Mouse (Mus musculus) spleen, postnatal 4 days (tissue): ENCODE measurements at regions not wholly inside any gene's neighbourhood (a gene's known extent, or its start where the extent isn't known, plus 50 kb on each side); places are given as distances from the start of the nearest gene placed in this dataset.

Experiments
- DNase-seq, 2 experiments: peaks; one replicate each; pipeline ENCODE4 v3.0.0; 2022; ENCODE audit warnings: low spot score in 2 of 2

DNA sequence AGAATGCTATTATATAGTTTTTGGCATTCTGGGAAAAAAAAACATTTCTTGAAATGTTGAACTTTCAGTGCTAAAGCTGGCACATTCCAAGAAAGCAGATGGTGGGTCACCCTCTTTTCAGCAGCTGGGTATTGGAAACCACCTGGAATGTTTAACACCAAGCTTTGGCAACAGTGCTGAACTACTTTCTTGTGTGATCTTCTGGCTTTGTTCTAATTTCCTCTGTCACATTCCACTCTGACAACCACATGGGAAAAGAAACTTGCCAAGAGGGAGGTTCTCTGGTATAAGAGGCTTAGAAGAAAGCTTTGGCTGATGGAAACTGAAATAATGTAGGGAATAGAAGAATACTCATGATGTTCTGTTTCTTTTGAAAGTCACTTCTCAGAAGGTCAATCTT lies 920.4 kb upstream of the Tenm4 start:
- DNase-seq: no peak

DNA sequence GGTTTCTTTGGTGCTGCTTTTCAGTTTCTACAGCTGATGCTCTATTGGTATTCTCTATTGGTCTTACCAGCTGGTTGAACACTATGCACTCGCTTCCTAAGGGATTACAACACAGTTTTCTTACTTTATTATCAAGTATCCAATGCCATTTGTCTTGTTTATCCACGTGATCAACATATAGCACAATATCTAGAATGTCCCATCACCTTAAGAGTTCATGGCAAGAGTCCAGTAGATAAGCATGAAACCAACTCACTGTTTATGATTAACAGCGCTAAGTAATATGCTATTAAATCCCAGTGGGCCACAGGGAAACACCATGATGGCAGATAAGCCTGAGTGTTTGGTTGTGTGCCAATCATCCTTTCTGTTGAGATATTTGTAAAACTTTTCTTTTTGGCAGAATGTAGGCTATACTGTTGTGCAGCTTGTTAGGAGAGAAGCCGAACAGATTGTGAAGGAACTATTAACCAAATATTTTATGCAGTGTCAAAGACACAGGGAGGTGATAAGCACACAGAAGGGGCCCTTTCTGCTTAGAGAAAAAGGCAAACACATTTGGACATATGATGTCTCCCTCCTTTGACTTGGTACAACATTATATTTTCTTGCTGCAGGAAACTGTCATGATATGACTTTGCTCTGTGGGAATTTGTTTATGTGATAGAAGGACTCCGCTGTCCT lies 917.0 kb upstream of the Tenm4 start:
- no peak for DNase-seq

DNA sequence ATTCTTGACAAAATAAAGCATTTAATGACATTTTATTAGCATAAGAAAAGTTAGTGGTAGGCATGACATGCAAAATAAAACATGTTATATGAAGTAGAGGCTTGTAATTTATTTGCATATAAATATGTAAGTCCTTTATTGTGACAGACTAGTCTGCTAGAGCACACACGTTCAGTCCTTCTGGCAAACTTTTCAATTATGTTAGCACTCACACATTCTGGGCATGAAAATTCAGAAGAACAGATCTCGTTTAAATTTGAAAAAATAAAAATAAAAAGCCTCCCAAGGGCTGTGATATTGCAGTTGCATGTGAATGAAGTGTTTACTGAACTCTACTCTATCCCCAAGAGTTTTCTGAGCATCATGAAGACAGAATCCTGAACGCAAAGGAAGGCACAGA lies 916.1 kb upstream of the Tenm4 start:
- DNase-seq: no peak

DNA sequence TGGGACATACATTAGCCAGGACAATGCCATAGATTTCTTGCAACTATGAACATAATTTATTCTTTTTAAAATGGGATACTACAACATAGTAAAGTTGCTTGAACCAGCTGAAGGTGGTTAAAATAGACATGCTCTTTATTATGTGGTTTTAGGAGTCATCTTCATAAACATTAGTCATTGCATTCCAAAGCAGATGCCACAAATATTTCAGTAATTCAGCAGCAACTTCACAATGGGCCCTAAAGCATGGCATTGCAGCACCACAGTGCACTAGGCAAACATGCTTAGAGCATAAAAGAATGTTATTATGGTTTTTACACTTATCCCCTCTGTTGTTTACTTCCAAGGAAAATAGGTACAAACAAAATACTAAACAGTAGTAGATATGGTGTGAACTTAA lies 915.3 kb upstream of the Tenm4 start:
- DNase-seq: no peak

DNA sequence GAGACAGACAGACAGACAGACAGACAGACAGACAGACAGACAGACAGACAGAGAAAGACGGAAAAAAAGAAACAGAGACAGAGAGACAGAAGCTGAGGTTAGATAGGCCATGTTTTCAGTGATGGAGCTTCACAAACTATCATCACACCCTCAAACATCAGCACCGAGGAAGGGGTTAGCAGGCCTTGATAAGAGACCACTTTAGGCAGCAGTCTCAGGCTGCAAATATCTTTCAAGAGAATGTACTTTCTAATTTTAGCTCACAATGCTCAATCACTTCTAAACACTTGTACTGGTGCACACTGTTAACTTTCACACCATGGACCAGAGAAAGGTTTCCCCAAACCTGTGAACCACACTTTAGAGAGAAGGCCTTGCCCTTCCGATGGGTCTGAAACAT lies 908.1 kb upstream of the Tenm4 start:
- no peak for DNase-seq

DNA sequence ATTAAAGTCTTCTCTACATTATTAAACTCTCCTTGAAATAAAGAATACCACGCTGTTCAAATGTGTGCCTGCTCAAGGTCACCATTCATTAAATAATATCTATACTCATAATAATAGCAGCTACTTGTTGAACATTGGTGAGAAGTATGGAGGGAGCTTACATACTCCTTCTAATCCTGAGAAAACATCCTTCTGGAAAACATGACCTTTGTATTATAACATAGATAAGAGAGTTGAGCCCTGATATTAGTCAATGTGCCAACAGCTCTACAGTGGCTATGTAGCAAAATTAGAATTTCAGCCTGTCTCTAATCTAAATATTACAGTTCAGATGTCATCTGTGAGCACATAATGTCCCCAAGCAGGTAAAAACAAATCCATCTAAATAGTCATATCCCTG lies 893.8 kb upstream of the Tenm4 start:
- no peak for DNase-seq

DNA sequence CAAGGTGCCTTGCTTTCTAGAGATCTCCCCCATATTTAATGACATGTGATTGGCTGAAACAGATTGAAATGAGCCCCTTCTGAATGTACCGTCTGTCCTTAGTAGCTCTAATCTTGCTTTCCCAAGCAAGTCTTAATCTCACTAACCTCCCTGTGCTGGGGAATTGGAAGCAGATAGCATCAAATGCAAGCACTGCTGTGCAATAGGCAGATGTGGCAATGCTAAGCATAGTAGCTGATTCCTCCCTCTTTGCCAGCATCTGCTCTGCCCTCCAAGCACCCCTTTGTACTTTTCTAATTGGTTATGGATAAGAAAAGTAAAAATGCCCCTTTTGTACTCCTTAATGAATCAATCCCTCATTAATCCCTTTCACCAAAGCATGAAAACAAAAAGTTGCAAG lies 857.4 kb upstream of the Tenm4 start:
- DNase-seq: no peak

DNA sequence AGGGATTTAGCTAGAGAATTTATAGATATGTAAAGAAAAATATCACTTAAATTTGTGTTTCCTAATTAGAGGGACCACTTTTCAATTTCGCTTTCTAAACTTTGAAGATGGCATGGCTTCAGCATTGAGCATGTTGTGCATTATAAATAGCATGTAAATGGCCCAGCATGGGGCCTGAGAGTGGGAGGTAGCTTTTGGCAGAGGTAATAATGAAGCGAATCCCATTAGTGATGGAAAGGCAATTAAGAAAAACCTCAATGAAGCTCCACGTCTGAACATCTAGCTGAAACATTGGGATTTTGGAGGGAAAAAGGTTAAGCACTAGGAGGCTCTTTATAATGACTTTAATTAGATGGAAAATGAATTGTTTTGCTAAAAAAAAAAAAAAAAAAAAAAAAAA lies 848.0 kb upstream of the Tenm4 start:
- no peak for DNase-seq

DNA sequence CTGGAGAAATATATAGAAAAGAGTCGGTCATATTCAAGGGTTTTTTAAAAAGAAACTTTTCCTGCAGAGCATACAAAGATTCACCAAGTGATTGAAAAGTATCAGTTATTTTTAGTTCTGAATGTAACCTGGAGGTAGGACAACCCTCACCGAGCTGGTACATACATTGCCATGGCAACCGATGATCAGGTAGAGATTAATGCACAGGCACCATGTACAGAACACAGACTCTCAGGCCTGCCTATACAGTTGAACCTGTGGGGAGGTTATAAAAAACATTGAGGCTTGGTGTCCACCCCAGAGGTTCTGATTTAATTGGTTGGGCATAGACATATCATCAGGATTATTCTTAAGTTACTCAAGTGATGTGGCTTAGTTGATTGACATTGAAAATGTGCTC lies 846.1 kb upstream of the Tenm4 start:
- DNase-seq: no peak

DNA sequence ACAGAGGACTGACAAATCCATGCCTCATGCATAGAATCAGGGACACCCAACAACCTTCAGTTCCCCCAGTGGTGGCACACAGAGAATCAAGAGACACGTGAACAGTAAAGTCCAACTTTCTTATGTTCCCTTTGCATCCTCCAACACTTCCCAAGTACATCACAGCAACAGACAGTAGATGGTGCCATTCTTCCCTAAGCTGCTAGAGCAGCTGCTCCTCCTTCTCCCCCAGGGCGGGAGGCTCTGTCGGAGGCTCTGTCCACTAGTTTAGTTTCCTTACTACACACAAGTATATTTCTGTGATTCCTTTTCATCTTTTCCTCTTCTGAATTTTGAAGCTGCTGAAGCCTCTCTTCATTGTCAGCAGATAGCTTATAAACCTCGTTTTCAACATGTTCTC lies 839.0 kb upstream of the Tenm4 start:
- no peak for DNase-seq

DNA sequence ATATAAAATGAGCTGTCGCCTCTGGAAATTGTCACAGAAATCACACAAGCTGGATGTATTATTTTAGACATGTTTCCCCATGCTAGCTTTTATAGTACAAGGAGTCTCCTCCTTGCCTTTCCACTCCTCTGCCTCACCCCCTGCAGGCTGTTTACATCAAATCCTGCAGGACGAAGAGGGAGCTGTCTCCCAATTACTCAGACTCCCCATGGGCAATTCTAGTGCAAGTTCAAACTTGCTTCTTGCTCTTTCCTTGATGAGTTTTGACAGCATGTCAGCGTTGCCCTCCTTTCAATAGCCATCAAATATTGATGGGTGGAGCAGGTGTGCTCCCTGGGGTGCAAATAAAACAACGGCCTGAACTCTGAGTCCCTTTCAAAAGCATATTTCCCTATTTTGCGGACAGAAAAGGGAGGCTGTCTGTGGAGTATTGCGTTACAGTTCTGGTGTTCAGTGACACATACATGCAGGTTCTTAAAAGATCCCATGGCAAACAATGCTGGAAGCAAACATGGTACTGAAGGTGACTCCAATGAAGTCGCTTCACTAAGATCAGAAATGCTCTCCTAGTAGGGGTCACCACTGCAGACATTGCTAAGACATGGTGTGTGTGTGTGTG lies 820.8 kb upstream of the Tenm4 start:
- no peak for DNase-seq

DNA sequence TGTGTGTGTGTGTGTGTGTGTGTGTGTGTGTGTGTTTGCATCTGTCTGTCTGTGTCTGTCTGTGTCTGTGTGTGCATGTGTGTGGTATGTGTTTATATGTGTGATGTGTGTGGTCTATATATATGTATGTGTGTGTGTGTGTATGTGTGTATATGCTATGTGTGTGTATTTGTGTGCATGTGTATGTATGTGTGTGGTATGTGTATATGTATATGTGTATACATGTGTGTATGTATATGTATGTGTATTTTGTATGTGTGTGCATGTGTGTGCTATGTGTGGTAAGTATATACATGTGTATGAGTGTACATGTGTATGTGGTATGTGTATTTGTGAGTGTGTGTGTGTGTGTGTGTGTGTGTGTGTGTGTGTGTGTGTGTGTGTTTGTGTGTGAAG lies 820.2 kb upstream of the Tenm4 start:
- no peak for DNase-seq

DNA sequence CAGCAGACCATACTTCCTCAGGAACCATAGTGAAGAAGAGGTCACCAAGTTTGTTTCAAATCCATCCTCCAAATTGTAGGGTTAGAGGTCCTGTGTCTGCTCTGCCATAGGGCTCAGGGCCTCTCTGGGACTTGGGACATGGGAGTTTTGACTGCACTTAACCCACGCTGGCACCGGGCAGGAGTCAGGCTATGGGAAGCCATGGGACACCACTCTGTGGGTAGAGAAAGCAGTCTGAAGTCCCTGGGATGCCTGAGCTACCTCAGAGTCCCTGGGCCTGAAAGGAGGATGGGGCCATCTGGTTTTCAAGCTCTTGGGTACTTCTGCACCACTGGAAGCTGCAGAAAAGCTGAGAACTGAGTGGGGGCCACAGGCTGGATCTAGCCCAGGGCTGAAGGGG lies 819.7 kb upstream of the Tenm4 start:
- DNase-seq: peak in 1 of 2 experiments; percentile 52

DNA sequence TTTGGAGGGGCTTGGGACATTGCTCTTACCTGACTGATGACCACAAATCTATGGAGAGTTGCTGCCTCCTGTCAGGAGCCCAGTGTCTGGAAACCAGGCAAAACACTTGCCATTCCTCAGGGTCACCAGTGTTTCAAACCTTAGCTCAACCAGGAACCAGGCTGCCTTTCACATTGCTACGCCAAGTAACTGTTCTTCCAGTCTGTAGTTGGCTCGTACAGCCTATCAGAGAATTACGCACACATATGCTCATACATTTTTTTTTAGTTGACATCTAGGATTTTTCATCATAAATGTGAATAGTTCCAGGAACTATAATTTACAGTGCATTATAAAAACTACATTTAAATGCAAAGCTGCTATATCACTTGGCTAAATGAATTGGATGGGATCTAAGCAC lies 818.9 kb upstream of the Tenm4 start:
- no peak for DNase-seq

DNA sequence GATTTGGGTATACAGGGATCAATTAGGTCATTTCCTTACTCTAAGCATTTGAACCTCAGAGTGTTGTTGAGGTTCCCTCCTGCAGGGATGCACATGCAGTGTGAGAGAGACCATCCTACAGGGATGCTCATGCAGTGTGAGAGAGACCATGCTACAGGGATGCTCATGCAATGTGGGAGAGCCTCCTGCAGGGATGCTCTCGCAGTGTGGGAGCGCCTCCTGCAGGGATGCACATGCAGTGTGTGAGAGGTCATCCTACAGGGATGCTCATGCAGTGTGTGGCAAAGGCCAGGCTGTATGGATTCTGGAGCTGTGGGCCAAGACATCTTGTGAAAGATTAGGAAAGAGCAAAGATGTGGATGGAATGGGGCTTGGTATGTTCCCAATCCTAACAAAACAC lies 816.1 kb upstream of the Tenm4 start:
- DNase-seq: no peak

DNA sequence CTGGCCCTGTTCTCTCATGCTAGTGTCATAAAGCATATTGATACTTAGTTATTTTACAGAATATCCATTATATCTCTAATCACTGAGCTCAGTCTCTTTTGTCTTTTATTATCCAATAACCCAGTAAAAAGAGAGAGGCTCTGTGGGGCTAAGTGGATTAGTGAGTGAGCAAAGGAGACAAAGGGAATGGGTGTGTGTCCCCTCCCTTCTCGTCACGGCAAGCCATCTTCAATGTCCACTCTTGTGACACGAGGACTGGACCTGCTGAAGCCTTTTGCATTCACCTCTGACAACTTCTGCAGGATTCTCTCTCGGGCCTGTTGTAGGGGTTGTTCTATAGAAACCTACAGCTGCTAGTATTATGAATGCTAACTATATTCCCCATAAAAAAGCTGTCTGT lies 812.3 kb upstream of the Tenm4 start:
- DNase-seq: no peak

DNA sequence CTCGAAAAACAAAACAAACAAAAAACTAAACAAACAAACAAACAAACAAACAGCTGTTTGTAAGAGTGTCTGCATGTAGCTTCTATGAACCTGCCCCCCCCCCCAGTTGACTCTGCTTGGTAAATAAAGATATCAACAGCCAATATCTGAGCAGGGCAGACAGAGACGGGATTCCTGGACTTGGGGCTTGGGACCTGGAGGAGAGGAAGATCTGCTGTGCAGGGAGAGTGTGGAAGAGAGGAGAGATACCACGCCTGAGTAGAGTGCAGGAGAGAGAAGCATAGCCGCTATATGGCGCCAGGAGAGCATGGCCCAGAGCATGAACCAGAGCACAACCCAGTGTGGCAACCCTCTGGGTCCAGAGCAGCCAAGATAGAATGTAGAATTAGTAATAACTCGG lies 811.9 kb upstream of the Tenm4 start:
- no peak for DNase-seq
